Comparison of ENCODE assay signal across 25 mouse cellular contexts in the genomic region with DNA sequence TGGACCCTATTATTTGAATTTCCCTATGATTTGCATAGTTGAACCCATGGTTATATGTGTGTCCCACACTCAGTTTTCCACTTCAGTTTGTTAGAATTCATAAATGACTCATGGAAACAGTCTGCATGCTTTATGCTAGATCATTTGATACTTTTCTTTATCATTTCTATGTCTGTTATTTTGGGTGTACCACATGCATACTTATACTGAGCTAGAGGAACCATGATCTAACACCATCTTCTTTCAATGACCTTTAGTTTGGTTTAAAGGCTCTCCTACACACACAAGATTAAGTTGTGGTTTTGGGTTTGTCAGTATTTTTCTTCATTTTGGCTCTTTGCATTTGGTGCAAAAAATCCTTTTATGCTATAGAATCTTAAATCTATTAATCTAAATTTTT.
DNase-seq lines count a peak whose midpoint lies in the region; ATAC-seq and TF ChIP-seq lines count a peak whose summit lies in the region.
"Had no signal": no experiment of that assay in that cellular context is flagged by ENCODE, and none has a peak within 500 bp of the region (broad histone marks: within the 10 kb centered on the region; RNA-seq: fewer than 3 reads in every experiment).

No protein-coding gene starts in this region.

- H3K4me1 ChIP-seq in lung, adult 2 months (ENCODE audit: control insufficient read depth, insufficient read depth, low read length) = no peaks in the 10 kb centered on the region
- no peaks in the 10 kb centered on the region for H3K4me1 ChIP-seq in liver, embryonic 12.5 days
- H3K4me1 ChIP-seq: embryonic facial prominence, embryonic 13.5 days; embryonic facial prominence, embryonic 15.5 days; forebrain, embryonic 10.5 days; forebrain, embryonic 12.5 days had no signal

- TF ChIP-seq POLR2A in lung, adult 2 months (IDR thresholded peaks at IDR 0.05; ENCODE audit: borderline replicate concordance, extremely low read depth, low read depth, low read length) = no peak

- H3K4me2 ChIP-seq in liver, embryonic 12.5 days = no peak overlapping the region
- H3K4me2 ChIP-seq: embryonic facial prominence, embryonic 13.5 days; embryonic facial prominence, embryonic 15.5 days; forebrain, embryonic 12.5 days had no signal

- no peaks in the 10 kb centered on the region for H3K36me3 ChIP-seq in liver, embryonic 12.5 days
- H3K36me3 ChIP-seq: embryonic facial prominence, embryonic 13.5 days; embryonic facial prominence, embryonic 15.5 days; forebrain, embryonic 10.5 days; forebrain, embryonic 12.5 days; G1E had no signal

- no peak overlapping the region for H3K4me3 ChIP-seq in lung, adult 2 months (replicated peaks; ENCODE audit: extremely low read depth, low read depth, low read length)
- H3K4me3 ChIP-seq in liver, embryonic 12.5 days = no peak overlapping the region
- H3K4me3 ChIP-seq: embryonic facial prominence, embryonic 13.5 days; embryonic facial prominence, embryonic 15.5 days; erythroblast, embryonic 14.5 days; forebrain, embryonic 10.5 days; forebrain, embryonic 12.5 days had no signal

- H3K27ac ChIP-seq in liver, embryonic 12.5 days = no peak overlapping the region
- H3K27ac ChIP-seq: embryonic facial prominence, embryonic 13.5 days; embryonic facial prominence, embryonic 15.5 days; forebrain, embryonic 10.5 days; forebrain, embryonic 12.5 days had no signal

- ATAC-seq in CD4-positive, CD25-positive, alpha-beta regulatory T cell, adult 4 months = peak; percentile 55
- ATAC-seq in granulocyte monocyte progenitor cell, adult 5-6 weeks (replicated peaks; ENCODE audit: poor library complexity, severe bottlenecking) = no peak
- no peak for ATAC-seq in liver, embryonic 12.5 days
- ATAC-seq: forebrain, embryonic 14.5 days; forebrain, embryonic 16.5 days had no signal

- TF ChIP-seq CTCF in lung, adult 2 months (IDR thresholded peaks at IDR 0.05; ENCODE audit: insufficient read depth, low read length) = no peak

- H3K9me3 ChIP-seq in liver, embryonic 12.5 days (replicated peaks) = no peaks in the 10 kb centered on the region
- H3K9me3 ChIP-seq: embryonic facial prominence, embryonic 13.5 days; embryonic facial prominence, embryonic 15.5 days; forebrain, embryonic 10.5 days; forebrain, embryonic 12.5 days; G1E had no signal

- no peak overlapping the region for H3K9ac ChIP-seq in liver, embryonic 12.5 days
- H3K9ac ChIP-seq: embryonic facial prominence, embryonic 13.5 days; embryonic facial prominence, embryonic 15.5 days; forebrain, embryonic 12.5 days had no signal

- DNase-seq in CD4-positive helper T cell, adult 2 months (ENCODE audit: low read depth, low spot score) = peak; percentile 45
- peak; percentile 50 for DNase-seq in induced T-regulatory cell, adult 2 months (ENCODE audit: low read depth)
- no peak for DNase-seq in lung, adult 2 months
- DNase-seq: adrenal gland, adult 2 months; adrenal gland, postnatal 10 days; adrenal gland, postnatal 25 days; B cell, adult 2 months; cerebellum, adult 11 months; cerebellum, adult 18-20 months; cerebellum, adult 8-10 months; cerebellum, adult 9-11 months; cerebellum, postnatal 14 days; cerebellum, postnatal 36 days; embryo, embryonic 11 days had no signal

- H3K27me3 ChIP-seq in liver, embryonic 12.5 days (replicated peaks) = no peaks in the 10 kb centered on the region
- H3K27me3 ChIP-seq: embryonic facial prominence, embryonic 13.5 days; embryonic facial prominence, embryonic 15.5 days; forebrain, embryonic 12.5 days had no signal
